Mouse (Mus musculus): ENCODE measurements around the gene Pes1.
"Not testable (repeated sequence)": the region's sequence is repeated elsewhere in the genome, so short reads cannot be mapped to it uniquely, and the experiment has no call there.

Gene Pes1

GRCm38 (mm10) chr11:3963610-3964415 lies at the start of gene Pes1:
Gene Pes1 (plus strand): TSS chr11:3963975.
- DNase-seq (ENCODE audit: extremely low spot score, low spot score), result peak; percentile 86

- DNase-seq (ENCODE audit: extremely low spot score, low spot score), result peak; percentile 89
These were observed 49.5 kb upstream of the Pes1 start, which contains the start of gene Slc35e4 for GRCm38 (mm10) chr11:3914109-3914840. Gene Slc35e4 (minus strand): TSS chr11:3914664.

GRCm38 (mm10) chr11:3918738-3919137 lies 45.0 kb upstream of the Pes1 start:
- no peak for DNase-seq (ENCODE audit: extremely low spot score, low spot score)

- DNase-seq (ENCODE audit: extremely low spot score, low spot score), result no peak
These were observed 43.3 kb upstream of the Pes1 start for GRCm38 (mm10) chr11:3920476-3920875.

- peak; percentile 30 for DNase-seq (ENCODE audit: extremely low spot score, low spot score)
These were observed 42.4 kb upstream of the Pes1 start for GRCm38 (mm10) chr11:3921281-3921850.

- DNase-seq (ENCODE audit: extremely low spot score, low spot score), result no peak
These were observed 41.7 kb upstream of the Pes1 start for GRCm38 (mm10) chr11:3922115-3922514.

- no peak for DNase-seq (ENCODE audit: extremely low spot score, low spot score)
These were observed 41.0 kb upstream of the Pes1 start for GRCm38 (mm10) chr11:3922731-3923130.

GRCm38 (mm10) chr11:3925916-3926315 lies 37.9 kb upstream of the Pes1 start:
- no peak for DNase-seq (ENCODE audit: extremely low spot score, low spot score)

- no peak for DNase-seq (ENCODE audit: extremely low spot score, low spot score)
These were observed 33.8 kb upstream of the Pes1 start for GRCm38 (mm10) chr11:3930019-3930418.

- DNase-seq (ENCODE audit: extremely low spot score, low spot score), result no peak
These were observed 32.8 kb upstream of the Pes1 start for GRCm38 (mm10) chr11:3930931-3931330.

- peak; percentile 79 for DNase-seq (ENCODE audit: extremely low spot score, low spot score)
These were observed 32.1 kb upstream of the Pes1 start, which contains the start of gene Tcn2 for GRCm38 (mm10) chr11:3931511-3932211. Gene Tcn2 (minus strand): TSS chr11:3932159.

GRCm38 (mm10) chr11:3933756-3934285 lies 30.0 kb upstream of the Pes1 start:
- no peak for DNase-seq (ENCODE audit: extremely low spot score, low spot score)

- no peak for DNase-seq (ENCODE audit: extremely low spot score, low spot score)
These were observed 28.6 kb upstream of the Pes1 start for GRCm38 (mm10) chr11:3935135-3935534.

GRCm38 (mm10) chr11:3936318-3936717 lies 27.5 kb upstream of the Pes1 start:
- no peak for DNase-seq (ENCODE audit: extremely low spot score, low spot score)

- no peak for DNase-seq (ENCODE audit: extremely low spot score, low spot score)
These were observed 26.4 kb upstream of the Pes1 start for GRCm38 (mm10) chr11:3937321-3937874.

GRCm38 (mm10) chr11:3941371-3941770 lies 22.4 kb upstream of the Pes1 start:
- DNase-seq (ENCODE audit: extremely low spot score, low spot score), result no peak

GRCm38 (mm10) chr11:3946386-3946785 lies 17.4 kb upstream of the Pes1 start:
- DNase-seq (ENCODE audit: extremely low spot score, low spot score), result no peak

GRCm38 (mm10) chr11:3954876-3955275 lies 8.9 kb upstream of the Pes1 start:
- not testable (repeated sequence) for DNase-seq (ENCODE audit: extremely low spot score, low spot score)

GRCm38 (mm10) chr11:3955371-3955770 lies 8.4 kb upstream of the Pes1 start:
- DNase-seq (ENCODE audit: extremely low spot score, low spot score), result not testable (repeated sequence)

- no peak for DNase-seq (ENCODE audit: extremely low spot score, low spot score)
These were observed 2.9 kb upstream of the Pes1 start for GRCm38 (mm10) chr11:3960901-3961300.

GRCm38 (mm10) chr11:3961761-3962160 lies 2.0 kb upstream of the Pes1 start:
- no peak for DNase-seq (ENCODE audit: extremely low spot score, low spot score)

All from neural tube, embryonic 10.5 days (tissue).